Mouse (Mus musculus): ENCODE results near the gene Acsf2.

GRCm38 (mm10) chr11:94543344-94543743, 58.3 kb downstream of the Acsf2 start:
- no peak for TF ChIP-seq GATA1 (IDR thresholded peaks at IDR 0.05; ENCODE audit: low read length)
- no peak for TF ChIP-seq TAL1 (IDR thresholded peaks at IDR 0.05; ENCODE audit: low read length)
